Mouse (Mus musculus) embryonic facial prominence, embryonic 14.5 days (tissue): Measurements from ENCODE around the gene Cox4i1. TPM values are rescaled to one million over a fixed set of nuclear protein-coding genes. Genes with fewer than 3 reads are reported as not detected.

Experiments used
- ATAC-seq: fragments of 200-750 bp; cut with Nextera tagmentation; 2 replicates; pipeline ENCODE4 v1.8.0; 2017; ENCODE audit warnings: low read depth, moderate number of reproducible peaks, moderate TSS enrichment
- DNase-seq: peaks from one replicate; pipeline ENCODE4 v3.0.0-alpha.2; 2015; ENCODE audit warnings: low spot score
- H3K27ac ChIP-seq: fragments of 300-500 bp; sonication (generic); replicated peaks from 2 replicates; pipeline ENCODE4 v1.5.1; 2014; ENCODE audit warnings: low read depth, mild to moderate bottlenecking, low read length, moderate library complexity
- H3K27me3 ChIP-seq: fragments of 300-500 bp; sonication (generic); replicated peaks from 2 replicates; pipeline ENCODE4 v1.6.1; 2014; ENCODE audit warnings: low read length; ENCODE audit not compliant: control insufficient read depth, insufficient read depth
- H3K36me3 ChIP-seq: fragments of 300-500 bp; sonication (generic); 2 replicates; pipeline ENCODE4 v1.6.1; 2014; ENCODE audit warnings: low read length, mixed read lengths; ENCODE audit not compliant: control insufficient read depth, insufficient read depth
- H3K4me1 ChIP-seq: fragments of 300-500 bp; sonication (generic); 2 replicates; pipeline ENCODE4 v1.6.1; 2014; ENCODE audit warnings: antibody characterized with exemption, low read length; ENCODE audit not compliant: control insufficient read depth, insufficient read depth
- H3K4me2 ChIP-seq: fragments of 300-500 bp; sonication (generic); 2 replicates; pipeline ENCODE4 v1.6.1; 2014; ENCODE audit warnings: low read depth, mild to moderate bottlenecking, low read length, moderate library complexity, mixed read lengths
- H3K4me3 ChIP-seq: fragments of 300-500 bp; sonication (generic); 2 replicates; pipeline ENCODE4 v1.5.1; 2014; ENCODE audit warnings: low read depth, mild to moderate bottlenecking, low read length
- H3K9ac ChIP-seq: fragments of 300-500 bp; sonication (generic); 2 replicates; pipeline ENCODE4 v1.6.1; 2014; ENCODE audit warnings: low read depth, mild to moderate bottlenecking, low read length, moderate library complexity, mixed read lengths
- H3K9me3 ChIP-seq: fragments of 300-500 bp; sonication (generic); 2 replicates; pipeline ENCODE4 v1.6.1; 2016; ENCODE audit warnings: low read length; ENCODE audit not compliant: control insufficient read depth
- WGBS: fragments of 180-500 bp; shearing (Covaris S2); extraction: QIAGEN DNeasy Blood & Tissue Kit; methylation state at CpG from one replicate; pipeline ENCODE4 v1.1.7; 2014; 5-methylcytosine and 5-hydroxymethylcytosine counted together
- polyA plus RNA-seq: library from polyadenylated mRNA; unstranded; fragments of >200 nt; fragmentation: Nextera tagmentation; extraction: Ambion mirVana; gene quantifications from 2 replicates; pipeline ENCODE4 v1.2.1, GENCODE M21; 2014

Gene Cox4i1
- polyA plus RNA-seq = 977 and 1,053 TPM in 2 replicates

- DNase-seq (peak; percentile 96), ATAC-seq (peak; percentile 94)
- Histone ChIP-seq H3K36me3 (peaks cover 29% of the 10 kb centered on the region), H3K4me3 (peak within 1 kb of the TSS; percentile 97), H3K4me2 (peak within 1 kb of the TSS; percentile 92), H3K27me3 (no peaks in the 10 kb centered on the region), H3K9me3 (no peaks in the 10 kb centered on the region), H3K27ac (peak within 1 kb of the TSS; percentile 84), H3K4me1 (peaks cover 20% of the 10 kb centered on the region), H3K9ac (peak within 1 kb of the TSS; percentile 98)
- WGBS = under 1% methylated on average over 37 of the region's 105 CpGs
Measured at GRCm38 (mm10) chr8:120667561-120668373, at the start of gene Cox4i1, which contains the start of gene Gm27021. TSS of gene Cox4i1 (plus strand) at chr8:120668222. TSS of gene Gm27021 (minus strand) at chr8:120668079.

GRCm38 (mm10) chr8:120619235-120620180 is 48.5 kb upstream of the Cox4i1 start:
- no peak for DNase-seq
- Histone ChIP-seq H3K36me3 (no peaks in the 10 kb centered on the region), H3K9ac (no peak overlapping the region), H3K4me3 (no peak overlapping the region), H3K4me1 (no peaks in the 10 kb centered on the region; the same call in 1 of the 2 replicates), H3K4me2 (no peak overlapping the region), H3K9me3 (no peaks in the 10 kb centered on the region), H3K27ac (no peak overlapping the region), H3K27me3 (no peaks in the 10 kb centered on the region)
- 72% methylated on average over 10 of the region's 11 CpGs for WGBS
- ATAC-seq = no peak

- Histone ChIP-seq H3K27me3 (no peaks in the 10 kb centered on the region), H3K9me3 (no peaks in the 10 kb centered on the region), H3K4me2 (no peak overlapping the region), H3K27ac (no peak overlapping the region), H3K4me3 (no peak overlapping the region), H3K9ac (no peak overlapping the region), H3K4me1 (no peaks in the 10 kb centered on the region; the same call in 1 of the 2 replicates), H3K36me3 (no peaks in the 10 kb centered on the region)
- no peak for ATAC-seq
- WGBS = 56% methylated on average over 7 of the region's 7 CpGs
- DNase-seq = no peak
Measured at GRCm38 (mm10) chr8:120620441-120620840, 47.6 kb upstream of the Cox4i1 start.

- Histone ChIP-seq H3K27me3 (no peaks in the 10 kb centered on the region), H3K9me3 (no peaks in the 10 kb centered on the region), H3K27ac (no peak overlapping the region), H3K9ac (no peak overlapping the region), H3K4me3 (no peak overlapping the region), H3K36me3 (no peaks in the 10 kb centered on the region), H3K4me1 (no peaks in the 10 kb centered on the region; the same call in 1 of the 2 replicates), H3K4me2 (no peak overlapping the region)
- no peak for DNase-seq
- WGBS = 74% methylated on average over 14 of the region's 14 CpGs
- no peak for ATAC-seq
Measured at GRCm38 (mm10) chr8:120622161-120622560, 45.9 kb upstream of the Cox4i1 start.

DNA sequence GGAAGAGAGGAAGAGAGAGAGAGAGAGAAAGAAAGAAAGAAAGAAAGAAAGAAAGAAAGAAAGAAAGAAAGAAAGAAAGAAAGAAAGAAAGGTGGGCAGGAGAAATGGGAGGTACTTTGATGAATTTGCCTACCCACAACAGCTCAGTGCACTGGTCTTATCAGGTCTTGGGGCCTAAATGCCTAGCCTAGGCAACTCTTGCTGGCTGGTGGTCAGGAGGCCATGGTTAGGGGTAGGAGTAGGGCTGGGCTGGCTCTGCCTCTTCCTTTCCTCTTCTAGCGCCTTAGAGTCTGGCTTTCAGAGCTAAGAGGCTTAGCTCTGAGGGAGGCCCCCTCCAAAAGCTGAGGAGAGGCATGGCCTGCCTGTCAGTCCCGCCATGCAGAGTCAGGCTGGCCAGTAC is 44.4 kb upstream of the Cox4i1 start:
- no peak for ATAC-seq
- DNase-seq = no peak
- 55% methylated on average over 1 of the region's 2 CpGs for WGBS

GRCm38 (mm10) chr8:120626461-120626860 is 41.6 kb upstream of the Cox4i1 start:
- no peak for ATAC-seq

More for the DNA sequence above, 44.4 kb upstream of the Cox4i1 start:
- Histone ChIP-seq H3K27me3 (no peaks in the 10 kb centered on the region), H3K9ac (no peak overlapping the region), H3K4me3 (no peak overlapping the region), H3K27ac (no peak overlapping the region), H3K4me2 (no peak overlapping the region), H3K9me3 (no peaks in the 10 kb centered on the region), H3K4me1 (no peaks in the 10 kb centered on the region), H3K36me3 (no peaks in the 10 kb centered on the region)

GRCm38 (mm10) chr8:120627298-120627697 is 40.7 kb upstream of the Cox4i1 start:
- DNase-seq (no peak), ATAC-seq (no peak)
- 87% methylated on average over 5 of the region's 5 CpGs for WGBS

More at GRCm38 (mm10) chr8:120626461-120626860, 41.6 kb upstream of the Cox4i1 start:
- Histone ChIP-seq H3K4me1 (0 out of 2 replicates have a peak, but pooled peaks cover 3% of the 10 kb centered on the region), H3K27me3 (no peaks in the 10 kb centered on the region), H3K4me2 (no peak overlapping the region), H3K9me3 (no peaks in the 10 kb centered on the region), H3K4me3 (no peak overlapping the region), H3K36me3 (no peaks in the 10 kb centered on the region), H3K27ac (no peak overlapping the region), H3K9ac (no peak overlapping the region)
- DNase-seq = peak; percentile 35
- 62% methylated on average over 11 of the region's 11 CpGs for WGBS

DNA sequence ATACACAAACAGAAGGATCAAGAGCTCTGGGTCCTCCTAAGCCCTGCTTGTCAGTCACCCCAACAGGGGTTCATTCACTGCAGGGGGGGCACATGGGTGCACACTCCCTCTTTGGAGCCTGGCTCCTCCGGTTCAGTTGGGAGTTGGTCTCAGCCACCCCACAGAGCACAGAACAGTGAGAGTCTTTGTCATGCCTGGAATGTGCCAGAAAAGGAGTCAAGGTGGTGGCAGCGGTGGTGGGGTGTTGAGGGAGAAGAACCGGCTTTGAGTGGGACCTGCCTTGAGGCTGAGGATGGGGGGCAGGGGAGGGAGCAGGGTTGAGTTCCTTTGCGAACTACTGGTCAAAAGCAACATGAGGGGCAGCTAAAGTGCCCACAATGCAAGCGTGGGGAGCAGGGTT is 38.0 kb upstream of the Cox4i1 start:
- Histone ChIP-seq H3K27ac (no peak overlapping the region), H3K4me2 (no peak overlapping the region), H3K4me3 (no peak overlapping the region), H3K9ac (no peak overlapping the region), H3K27me3 (peaks cover 8% of the 10 kb centered on the region; the same call in 1 of the 2 replicates), H3K36me3 (no peaks in the 10 kb centered on the region), H3K9me3 (no peaks in the 10 kb centered on the region), H3K4me1 (peaks cover 13% of the 10 kb centered on the region)
- no peak for ATAC-seq
- DNase-seq = no peak
- WGBS = 44% methylated on average over 5 of the region's 5 CpGs

More at GRCm38 (mm10) chr8:120627298-120627697, 40.7 kb upstream of the Cox4i1 start:
- no peak overlapping the region for H3K4me2 ChIP-seq
- H3K27me3 ChIP-seq = no peaks in the 10 kb centered on the region
- no peaks in the 10 kb centered on the region for H3K36me3 ChIP-seq
- H3K9ac ChIP-seq = no peak overlapping the region
- no peaks in the 10 kb centered on the region for H3K9me3 ChIP-seq
- no peak overlapping the region for H3K27ac ChIP-seq
- no peak overlapping the region for H3K4me3 ChIP-seq
- peaks cover 6% of the 10 kb centered on the region; the same call in 1 of the 2 replicates for H3K4me1 ChIP-seq
